Mouse (Mus musculus) left cerebral cortex, adult 18-20 months (tissue): ENCODE results near the gene Gnb3. TPM values are rescaled to one million over a fixed set of nuclear protein-coding genes. Genes with fewer than 3 reads are reported as not detected.
A peak's percentile ranks its signal among the peaks of the same experiment; 100 is the strongest.
"Not testable (repeated sequence)": the region's sequence is repeated elsewhere in the genome, so short reads cannot be mapped to it uniquely, and the experiment has no call there.

ENCODE experiments used
- DNase-seq, 2 experiments: peaks; one replicate each; pipeline ENCODE4 v3.0.0; 2021 to 2022; ENCODE audit warnings: low spot score in 2 of 2, mixed read lengths in 1 of 2
- total RNA-seq, 2 experiments: library from RNA; stranded (reverse); gene quantifications; 2 replicates each; pipeline ENCODE4 v1.2.3; 2021

Gene Gnb3
- total RNA-seq, 2 experiments from 2014 or later: 0.21 TPM; not detected in 1

DNA sequence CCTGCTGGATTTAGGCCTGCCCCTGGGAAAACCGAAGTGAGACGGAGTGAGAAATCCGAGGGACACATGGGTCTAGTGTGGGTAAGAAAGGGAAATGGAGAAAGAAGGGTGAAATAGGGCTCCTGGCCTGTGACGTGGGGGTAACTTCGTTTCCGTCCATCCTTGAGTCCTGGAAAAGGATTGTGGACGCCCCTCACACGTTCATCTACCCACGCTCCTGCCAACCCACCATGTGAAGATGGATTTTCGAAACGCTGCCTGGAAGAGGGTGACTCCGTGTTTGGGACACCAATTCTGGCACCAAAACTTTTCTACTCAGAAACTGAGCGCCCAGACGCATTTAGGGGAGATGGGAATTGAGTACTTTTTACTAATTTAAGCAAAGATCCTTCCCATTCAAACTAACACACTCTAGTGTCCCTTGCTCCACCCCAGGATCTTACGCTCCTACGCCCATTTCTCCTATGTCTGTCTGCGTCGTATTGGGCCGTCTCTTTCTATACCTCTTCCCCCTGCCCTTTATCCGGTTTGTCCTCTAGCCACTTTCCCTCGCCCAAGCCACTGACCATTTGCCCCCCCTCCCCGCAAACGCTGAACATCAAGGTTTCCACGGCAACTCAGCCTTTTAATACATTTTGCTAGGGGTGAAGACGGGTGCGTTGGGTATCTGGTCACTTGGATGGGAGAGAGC lies 17.9 kb upstream of the Gnb3 start:
- peak in 1 of 2 experiments; percentile 64 for DNase-seq

DNA sequence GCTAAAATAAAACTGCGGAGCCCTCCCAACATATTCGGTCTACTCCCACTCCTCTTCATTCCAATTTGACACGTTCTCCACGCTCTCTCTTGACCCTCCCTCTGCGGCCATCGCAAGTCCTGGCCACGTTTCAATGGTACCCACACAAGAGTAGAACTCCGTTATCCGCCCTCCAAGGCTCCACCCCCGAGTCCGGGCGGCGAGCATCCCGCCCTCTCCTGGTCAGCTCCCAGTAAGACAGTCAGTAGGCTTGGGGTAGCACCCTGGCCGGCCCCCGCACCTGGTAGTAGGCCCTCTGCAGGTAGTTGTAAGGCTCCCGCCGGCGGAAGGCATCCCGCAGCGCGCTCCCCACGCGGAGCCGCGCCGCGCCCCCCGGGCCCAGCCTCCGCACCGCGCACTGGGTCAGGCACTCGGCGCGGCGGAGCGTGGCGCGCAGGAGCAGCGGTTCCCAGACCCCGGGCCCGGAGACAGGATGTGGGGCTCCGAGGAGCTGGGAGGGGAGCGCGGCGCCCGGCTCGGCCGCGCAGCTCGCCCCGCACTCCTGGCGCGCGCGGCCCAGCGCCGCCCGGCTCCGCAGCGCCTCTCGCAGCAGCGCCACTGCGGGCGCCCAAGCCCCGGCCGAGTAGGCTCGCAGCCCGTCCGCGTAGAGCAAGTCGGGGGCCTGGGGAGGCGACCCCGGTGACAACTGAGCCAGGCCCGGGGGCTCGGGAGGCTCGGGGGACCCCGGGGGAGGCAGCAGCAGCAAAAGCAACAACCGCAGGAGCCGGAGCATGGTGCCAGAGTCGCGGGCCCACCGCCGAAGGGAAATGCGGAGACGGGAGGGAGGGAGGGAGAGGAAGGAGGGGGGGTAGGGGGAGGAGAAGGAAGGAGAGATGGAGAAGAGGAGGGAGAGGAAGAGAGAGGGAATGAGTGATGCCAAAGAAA lies 17.1 kb upstream of the Gnb3 start, which contains the start of gene P3h3:
TSS of gene P3h3 (minus strand) at position 837 of the 924 bp plus-strand sequence.
- DNase-seq: peak; percentile 78 to 89

DNA sequence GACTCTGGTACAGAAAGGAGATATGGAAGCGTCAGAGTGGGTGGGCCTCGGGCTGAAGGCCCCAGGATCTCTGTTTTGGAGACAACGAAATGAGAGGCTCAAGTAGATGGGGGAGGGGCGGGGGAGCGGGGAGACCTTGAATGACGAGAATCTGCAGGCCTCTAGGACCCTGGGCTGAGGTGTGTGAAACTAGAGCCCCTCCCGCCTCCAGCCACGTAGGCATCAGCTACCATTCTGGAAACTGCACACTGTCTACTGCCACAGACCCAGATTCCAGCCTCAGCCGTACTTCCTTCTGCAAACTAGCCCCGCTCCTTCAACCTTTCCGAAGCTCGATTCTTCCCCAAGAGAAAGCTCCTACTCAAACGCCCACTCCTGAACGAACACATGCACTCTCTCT lies 16.2 kb upstream of the Gnb3 start:
- DNase-seq: peak in 1 of 2 experiments; percentile 55

- DNase-seq: no peak
These were observed 14.6 kb upstream of the Gnb3 start for GRCm38 (mm10) chr6:124854647-124855046.

DNA sequence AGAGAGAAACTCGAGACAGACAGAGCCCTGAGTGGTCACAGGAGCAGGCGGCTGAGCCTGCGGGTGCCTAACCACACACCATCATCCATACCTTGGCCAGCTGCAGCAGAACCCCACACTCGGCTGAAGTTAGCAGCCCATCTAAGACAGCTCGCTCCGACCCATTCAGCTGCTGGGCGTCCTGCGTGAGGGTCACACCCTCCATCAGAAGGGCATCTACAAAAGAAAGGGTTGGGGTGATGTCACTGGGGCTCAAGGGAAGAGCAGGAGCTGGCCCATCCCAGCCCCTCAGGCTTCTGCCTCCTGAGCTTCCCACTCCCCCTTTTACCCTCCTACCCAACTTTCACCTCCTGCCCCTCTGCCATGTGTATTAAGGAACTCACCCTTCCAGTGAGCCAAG lies 10.5 kb upstream of the Gnb3 start:
- no peak for DNase-seq

DNA sequence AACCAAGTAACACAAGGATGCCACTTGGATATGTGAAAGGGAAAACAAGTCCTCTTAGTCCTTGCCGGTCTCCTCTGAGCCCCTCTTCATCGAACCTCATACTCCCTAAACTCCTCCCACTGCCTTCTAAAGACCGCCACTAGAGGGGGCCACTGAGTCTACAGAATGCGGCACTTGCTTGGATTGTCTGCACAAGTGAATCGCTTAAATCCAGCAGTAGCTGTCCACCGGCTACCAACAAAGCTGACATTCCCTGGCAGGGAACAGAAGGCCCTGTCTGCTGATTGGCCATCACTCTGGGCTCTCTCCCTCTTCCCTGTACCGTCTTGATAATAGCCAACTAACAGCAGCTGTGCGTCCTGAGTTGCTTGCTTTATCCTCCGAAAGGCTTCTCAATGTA lies 7.2 kb upstream of the Gnb3 start:
- DNase-seq: peak; percentile 93 to 96

DNA sequence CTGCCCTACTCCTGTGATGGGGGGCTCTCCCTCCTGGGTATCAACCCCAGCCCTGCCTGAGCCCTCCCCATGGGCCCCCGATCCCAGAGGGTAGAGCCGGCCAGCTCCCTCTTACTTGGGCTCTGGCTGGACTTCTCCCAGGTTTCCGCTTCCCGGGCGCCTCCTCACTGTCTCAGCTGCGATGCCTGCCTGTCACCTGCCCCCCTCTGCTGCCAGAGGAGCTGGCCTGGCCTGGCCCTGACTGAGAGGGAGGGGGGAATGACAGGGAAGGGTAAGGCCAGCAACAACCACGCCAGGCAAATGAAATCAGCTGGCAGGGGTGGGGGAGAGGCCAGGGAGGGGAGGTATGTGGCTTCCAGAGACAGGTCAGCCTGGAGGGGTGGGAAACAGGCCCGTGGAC lies 270 bp downstream of the Gnb3 start:
- DNase-seq: no peak

GRCm38 (mm10) chr6:124836411-124836810 lies 3.7 kb downstream of the Gnb3 start:
- no peak for DNase-seq

DNA sequence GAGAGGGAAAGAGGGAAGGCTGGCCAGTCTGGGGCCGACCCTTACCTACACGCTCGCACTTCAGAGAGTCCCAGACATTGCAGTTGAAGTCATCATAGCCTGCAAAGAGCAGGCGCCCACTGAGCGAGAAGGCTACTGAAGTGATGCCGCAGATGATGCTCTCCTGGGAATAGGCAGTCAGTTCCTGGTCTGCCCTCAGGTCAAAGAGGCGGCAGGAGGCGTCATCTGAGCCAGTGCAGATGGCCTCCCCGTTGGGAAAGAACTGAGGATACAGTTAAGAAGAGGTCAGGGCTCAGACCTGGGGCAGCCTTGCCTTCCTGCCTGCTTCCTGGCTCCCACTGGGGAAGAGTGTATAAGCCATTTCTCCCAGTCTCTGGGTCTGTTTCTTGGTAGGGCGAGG lies 4.5 kb downstream of the Gnb3 start:
- DNase-seq: no peak

- DNase-seq: no peak
These were observed 5.5 kb downstream of the Gnb3 start for GRCm38 (mm10) chr6:124834512-124835081.

DNA sequence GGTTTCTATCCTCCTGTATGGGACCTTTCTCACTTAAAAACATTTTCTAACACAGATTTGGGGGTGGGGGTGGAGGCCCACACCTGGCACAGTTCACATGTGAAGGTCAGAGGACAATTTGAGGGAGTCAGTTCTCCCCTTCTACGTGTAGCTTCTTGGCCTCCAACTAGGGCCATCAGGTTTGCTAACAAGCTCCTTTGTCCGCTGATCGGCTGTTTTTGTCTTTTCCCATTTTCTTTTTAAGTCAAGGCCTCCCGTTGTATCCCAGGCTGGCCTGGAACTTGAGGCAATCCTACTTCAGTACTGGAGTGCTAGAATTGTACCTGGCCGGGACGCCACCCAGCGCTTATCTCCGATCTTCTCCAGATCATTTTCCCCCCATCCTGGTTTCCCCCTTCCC lies 8.4 kb downstream of the Gnb3 start:
- no peak for DNase-seq

DNA sequence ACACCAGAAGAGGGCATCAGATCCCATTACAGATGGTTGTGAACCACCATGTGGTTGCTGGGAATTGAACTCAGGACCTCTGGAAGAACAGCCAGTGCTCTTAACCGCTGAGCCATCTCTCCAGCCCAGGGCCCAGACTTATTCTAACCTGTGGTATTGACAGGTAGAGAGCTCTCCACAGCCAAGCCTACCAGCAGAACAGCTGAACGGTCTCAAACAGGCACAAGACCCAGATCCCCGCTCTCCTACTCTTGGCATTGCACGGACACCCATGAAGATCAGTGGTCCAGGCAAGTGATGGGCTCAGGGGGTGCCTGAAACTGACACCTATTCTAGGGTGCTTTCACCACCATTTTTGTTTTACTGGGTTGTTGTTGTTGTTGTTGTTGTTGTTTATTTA lies 8.9 kb downstream of the Gnb3 start:
- DNase-seq: not testable (repeated sequence)

DNA sequence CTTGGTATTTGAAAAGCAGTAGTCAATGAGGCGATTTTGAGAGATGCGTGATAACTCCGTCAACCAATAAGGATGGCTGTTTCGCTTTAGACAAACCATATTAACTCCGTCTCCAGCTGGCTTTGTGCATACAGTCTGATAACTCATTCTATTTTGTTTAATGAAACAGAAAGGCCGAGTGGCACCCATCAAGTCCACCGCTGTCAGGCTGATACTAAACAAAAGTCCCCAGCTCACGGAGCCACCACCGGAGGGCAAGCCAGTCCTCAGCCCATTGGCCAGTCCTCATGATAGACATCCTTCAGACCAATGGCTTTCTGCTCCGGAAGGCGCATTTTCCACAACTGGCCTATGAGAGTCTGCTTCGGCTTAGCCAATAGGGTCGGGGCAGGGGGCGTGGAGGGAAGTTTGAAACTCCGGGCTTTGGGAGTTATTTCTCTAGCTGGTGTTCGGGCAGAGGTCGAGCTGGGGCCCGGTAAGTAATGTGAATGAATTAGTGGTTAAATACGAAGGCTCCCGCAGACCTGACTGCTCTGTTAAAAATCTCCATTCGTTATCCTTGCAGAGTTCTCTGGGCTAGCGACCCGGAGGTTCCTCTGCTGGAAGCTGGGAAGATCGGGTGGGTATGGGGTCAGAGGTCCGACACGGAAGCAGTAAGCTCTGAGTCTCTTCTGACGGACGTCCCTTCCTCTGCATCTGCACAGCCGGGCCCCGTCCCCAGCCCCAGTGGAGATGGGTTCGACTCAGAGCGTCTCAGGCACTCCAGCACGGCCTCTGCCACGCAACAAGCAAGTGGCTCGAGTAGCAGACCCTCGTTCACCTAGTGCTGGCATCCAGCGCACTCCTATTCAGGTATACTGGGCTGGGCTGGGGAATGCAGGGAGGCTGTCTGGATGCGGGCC lies 10.0 kb downstream of the Gnb3 start:
- peak; percentile 87 to 90 for DNase-seq

DNA sequence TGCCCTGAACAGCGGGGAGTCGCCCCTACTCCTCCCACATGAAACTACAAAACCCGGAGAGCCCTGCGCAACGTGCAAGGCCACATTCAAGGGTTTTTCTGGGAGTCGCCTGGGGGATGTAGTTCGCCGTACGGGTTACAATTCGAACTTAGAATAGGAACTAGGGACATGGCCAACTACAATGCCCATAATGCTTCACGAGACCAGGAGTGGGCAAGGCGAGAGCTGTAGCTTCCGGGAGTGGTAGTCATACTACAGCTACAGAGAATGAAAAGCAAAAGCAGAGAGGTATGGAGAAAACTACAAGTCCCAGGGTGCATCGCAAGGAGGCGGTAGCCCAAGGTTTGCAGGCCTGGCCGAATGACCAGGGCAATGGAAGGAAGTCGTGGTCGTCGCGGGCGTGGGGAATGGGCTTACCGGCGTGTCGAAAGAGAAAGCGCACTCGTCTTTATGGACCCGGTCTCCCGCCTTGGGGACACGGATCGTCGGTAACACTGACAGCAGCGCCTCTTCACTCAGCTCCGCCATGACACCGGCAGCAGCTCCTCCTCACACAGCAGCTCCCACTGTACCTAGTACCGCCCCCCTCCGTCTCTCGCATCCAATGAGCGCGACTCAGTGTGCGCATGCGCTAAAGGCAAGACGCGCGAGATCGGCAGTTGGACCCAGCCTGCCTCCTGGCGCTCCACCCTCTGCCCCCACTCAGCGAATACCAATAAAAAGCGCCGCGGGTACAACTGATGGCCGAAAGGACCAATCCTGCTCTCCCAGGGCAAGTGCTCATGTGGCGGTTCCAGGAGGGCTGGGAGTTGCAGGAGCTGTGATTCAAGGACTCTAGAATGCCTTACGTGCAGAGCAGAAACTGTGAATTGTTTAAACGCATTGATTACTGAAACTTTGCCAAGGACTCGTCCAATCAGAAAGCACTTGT lies 10.9 kb downstream of the Gnb3 start, which contains the start of the genes Usp5 and Cdca3:
TSS of gene Usp5 (minus strand) at position 617 of the 931 bp plus-strand sequence.
TSS of gene Cdca3 (plus strand) at position 680 of the 931 bp plus-strand sequence.
- DNase-seq: peak; percentile 95 to 99

- DNase-seq: no peak
These were observed 11.9 kb downstream of the Gnb3 start for GRCm38 (mm10) chr6:124828101-124828592.

DNA sequence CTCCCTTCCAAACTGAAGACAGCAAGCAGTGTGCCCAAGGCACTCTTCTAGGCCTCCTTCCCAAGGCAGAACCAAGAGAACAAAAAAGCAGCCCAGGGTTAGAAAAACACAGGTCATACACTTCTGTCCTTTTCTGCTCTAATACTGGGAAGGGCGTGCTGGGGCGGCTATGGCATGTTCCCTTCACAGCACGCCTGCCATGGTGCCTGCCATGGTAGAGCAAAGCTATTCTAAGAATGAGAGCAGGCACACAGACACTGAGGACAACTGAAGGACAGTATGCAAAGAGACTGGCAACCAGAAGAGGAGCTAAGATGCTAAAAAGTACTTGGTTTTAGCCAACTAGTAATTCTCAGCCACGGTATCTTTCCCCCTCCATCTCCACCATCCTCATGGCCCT lies 18.0 kb downstream of the Gnb3 start:
- no peak for DNase-seq

- DNase-seq: no peak
These were observed 19.2 kb downstream of the Gnb3 start for GRCm38 (mm10) chr6:124820891-124821290.

DNA sequence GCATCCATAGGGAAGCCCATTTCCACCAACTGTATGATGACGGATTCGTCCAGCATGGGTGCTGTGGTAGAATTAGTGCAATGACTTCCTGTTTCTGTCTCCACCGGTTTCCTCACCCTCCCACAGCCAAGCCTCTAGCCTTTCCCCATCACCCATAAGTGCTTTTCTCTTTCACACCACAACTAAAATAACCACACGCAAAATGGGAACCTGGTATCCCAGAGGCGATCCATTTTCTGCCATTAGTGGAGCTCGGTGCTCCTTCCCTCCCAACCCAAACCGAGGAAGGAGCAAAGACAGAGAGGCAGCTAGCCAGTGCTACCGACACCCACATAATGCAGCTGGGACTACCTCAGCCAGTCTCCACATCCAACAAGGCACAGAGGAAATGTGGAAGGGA lies 22.1 kb downstream of the Gnb3 start:
- DNase-seq: peak in 1 of 2 experiments; percentile 44

DNA sequence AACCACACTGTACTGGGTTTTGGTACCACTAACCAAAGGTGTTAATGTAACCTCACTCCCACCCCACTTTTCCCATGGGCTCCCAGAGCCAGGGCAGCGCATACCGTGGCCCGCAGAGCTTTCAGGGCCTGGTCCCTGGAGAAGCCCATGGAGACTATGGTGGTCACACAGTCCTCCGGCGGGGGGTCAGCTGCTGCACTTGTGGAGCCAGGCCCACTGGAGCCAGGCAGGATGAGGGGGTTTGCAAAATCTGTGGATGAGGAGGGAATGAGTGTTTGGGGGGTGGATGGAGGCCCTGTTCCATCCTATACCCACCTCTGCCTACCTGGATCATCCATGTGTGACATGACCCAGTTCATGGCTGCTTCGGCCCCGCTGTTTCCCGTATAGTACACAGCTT lies 22.5 kb downstream of the Gnb3 start:
- no peak for DNase-seq
